Mouse (Mus musculus) liver, adult 2 months (tissue): ENCODE results near the gene Deaf1.

Source experiments
- CTCF ChIP-seq: fragments of 200-500 bp; IDR thresholded peaks from 2 replicates; pipeline ENCODE4 v1.5.1; 2011; ENCODE audit warnings: low read depth, low read length, control low read depth
- POLR2A ChIP-seq: fragments of 200-500 bp; IDR thresholded peaks from 2 replicates; pipeline ENCODE4 v1.6.1; 2011; ENCODE audit warnings: low read length, control low read depth; ENCODE audit not compliant: insufficient read depth; ENCODE audit errors: extremely low read depth

- TF ChIP-seq CTCF = no peak
- no peak for TF ChIP-seq POLR2A
Measured at GRCm38 (mm10) chr7:141297926-141298650, 29.4 kb downstream of the Deaf1 start.
